Mouse (Mus musculus): ENCODE results near the gene F5. TPM values are rescaled to one million over a fixed set of nuclear protein-coding genes. Genes with fewer than 3 reads are reported as not detected.

F5 gene
- polyA plus RNA-seq, 1 experiment from 2014 or later: 0.18 TPM

DNA sequence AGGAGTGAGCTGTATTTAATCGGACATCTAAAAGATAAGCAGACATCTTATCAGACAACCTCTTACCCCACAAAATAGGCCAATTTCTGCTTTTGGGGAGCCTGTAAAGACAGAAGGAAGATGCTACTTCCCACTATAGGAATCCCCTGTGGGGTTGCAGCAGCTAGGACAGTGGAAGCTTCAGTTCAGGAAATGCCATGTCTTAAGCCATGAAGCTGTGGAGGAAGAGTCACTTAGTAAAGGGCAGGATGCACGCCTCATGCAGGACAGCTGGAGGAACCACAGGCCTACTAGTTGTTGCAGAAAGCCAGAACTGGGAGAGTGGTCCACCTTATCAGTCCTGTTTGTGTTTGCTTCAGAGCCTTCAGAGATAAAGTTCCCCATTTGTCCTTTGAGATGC is 18.8 kb downstream of the F5 start:
- H3K36me3 ChIP-seq: no peaks in the 10 kb centered on the region
- no peak overlapping the region for H3K27ac ChIP-seq (replicated peaks)
- no peaks in the 10 kb centered on the region for H3K9me3 ChIP-seq
- H3K4me1 ChIP-seq (replicated peaks): no peaks in the 10 kb centered on the region
- no peak overlapping the region for H3K4me3 ChIP-seq
- H3K27me3 ChIP-seq: no peaks in the 10 kb centered on the region
- no peak for ATAC-seq (ENCODE audit: low read depth)
- 86% methylated on average over 2 of the region's 2 CpGs for WGBS
- H3K4me2 ChIP-seq: no peak overlapping the region
- no peak overlapping the region for H3K9ac ChIP-seq

DNA sequence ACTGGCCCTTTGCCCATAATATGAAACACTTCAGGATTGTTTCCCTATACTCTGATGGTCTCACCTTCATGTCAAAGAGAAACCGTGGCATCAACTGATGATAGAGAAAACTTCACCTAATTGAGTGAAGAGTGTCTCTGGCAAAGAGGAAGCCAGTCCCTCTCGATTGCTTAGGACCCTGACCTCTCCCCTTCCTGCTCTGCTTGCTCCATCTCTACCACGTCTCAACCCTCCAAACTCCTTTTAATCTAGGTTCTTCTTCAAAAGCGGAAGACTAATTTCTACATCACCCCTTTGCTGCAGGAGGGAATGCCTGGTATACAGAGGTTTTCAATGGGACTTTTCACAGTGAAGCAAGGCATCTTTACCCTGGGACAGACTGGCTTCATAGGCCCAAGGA is 21.5 kb downstream of the F5 start:
- no peak for ATAC-seq (ENCODE audit: low read depth)
- H3K9ac ChIP-seq: no peak overlapping the region
- H3K9me3 ChIP-seq: no peaks in the 10 kb centered on the region
- no peak overlapping the region for H3K27ac ChIP-seq (replicated peaks)
- H3K27me3 ChIP-seq: no peaks in the 10 kb centered on the region
- WGBS: 86% methylated on average over 4 of the region's 4 CpGs
- no peaks in the 10 kb centered on the region for H3K36me3 ChIP-seq
- H3K4me3 ChIP-seq: no peak overlapping the region
- H3K4me1 ChIP-seq (replicated peaks): no peaks in the 10 kb centered on the region
- no peak overlapping the region for H3K4me2 ChIP-seq

DNA sequence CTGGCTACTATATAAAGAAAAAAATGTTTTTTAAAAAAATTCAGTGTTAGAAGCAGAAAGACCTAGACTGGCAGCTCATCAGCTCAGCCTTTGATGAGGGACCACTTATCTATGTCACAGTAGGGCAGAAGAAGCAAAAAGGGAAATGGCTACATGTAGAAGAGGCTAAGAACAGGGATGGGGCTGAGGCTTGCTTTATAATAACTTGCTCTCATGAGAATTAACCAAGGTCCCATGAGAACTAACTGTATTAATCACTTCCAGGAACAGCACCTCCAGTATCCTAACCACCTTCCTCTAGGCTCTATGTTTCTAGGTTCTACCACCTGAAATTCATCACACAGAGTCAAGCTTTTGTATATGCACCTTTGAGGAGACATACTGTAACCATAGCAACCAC is 25.2 kb downstream of the F5 start:
- Histone ChIP-seq H3K9me3 (no peaks in the 10 kb centered on the region), H3K36me3 (no peaks in the 10 kb centered on the region), H3K4me2 (no peak overlapping the region), H3K9ac (no peak overlapping the region), H3K4me3 (no peak overlapping the region), H3K27ac (replicated peaks) (no peak overlapping the region), H3K27me3 (no peaks in the 10 kb centered on the region), H3K4me1 (replicated peaks) (no peaks in the 10 kb centered on the region)
- no peak for ATAC-seq (ENCODE audit: low read depth)

DNA sequence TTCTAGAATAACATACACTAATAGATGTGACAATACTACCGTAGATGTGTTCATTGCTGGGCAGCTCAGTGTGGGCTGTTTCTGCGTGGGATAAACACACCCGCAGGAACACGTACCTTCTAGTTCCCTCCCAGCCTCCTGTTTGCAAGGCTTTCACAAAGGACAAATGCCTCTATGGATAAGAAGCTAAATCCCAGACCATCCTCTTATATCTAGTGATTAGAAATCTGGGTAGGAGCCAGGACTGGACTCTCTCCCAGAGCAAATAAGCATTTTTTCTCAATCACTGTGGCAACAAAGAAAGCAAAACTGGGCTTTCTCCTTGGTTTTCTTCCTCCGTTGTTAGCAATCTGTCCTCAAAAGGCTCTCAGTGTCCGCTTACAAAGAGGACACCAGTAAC is 26.8 kb downstream of the F5 start:
- no peaks in the 10 kb centered on the region for H3K9me3 ChIP-seq
- no peak overlapping the region for H3K4me2 ChIP-seq
- no peak overlapping the region for H3K9ac ChIP-seq
- no peaks in the 10 kb centered on the region for H3K27me3 ChIP-seq
- no peaks in the 10 kb centered on the region for H3K4me1 ChIP-seq (replicated peaks)
- no peaks in the 10 kb centered on the region for H3K36me3 ChIP-seq
- no peak overlapping the region for H3K4me3 ChIP-seq
- H3K27ac ChIP-seq (replicated peaks): no peak overlapping the region
- ATAC-seq (ENCODE audit: low read depth): no peak
- 82% methylated on average over 6 of the region's 6 CpGs for WGBS

DNA sequence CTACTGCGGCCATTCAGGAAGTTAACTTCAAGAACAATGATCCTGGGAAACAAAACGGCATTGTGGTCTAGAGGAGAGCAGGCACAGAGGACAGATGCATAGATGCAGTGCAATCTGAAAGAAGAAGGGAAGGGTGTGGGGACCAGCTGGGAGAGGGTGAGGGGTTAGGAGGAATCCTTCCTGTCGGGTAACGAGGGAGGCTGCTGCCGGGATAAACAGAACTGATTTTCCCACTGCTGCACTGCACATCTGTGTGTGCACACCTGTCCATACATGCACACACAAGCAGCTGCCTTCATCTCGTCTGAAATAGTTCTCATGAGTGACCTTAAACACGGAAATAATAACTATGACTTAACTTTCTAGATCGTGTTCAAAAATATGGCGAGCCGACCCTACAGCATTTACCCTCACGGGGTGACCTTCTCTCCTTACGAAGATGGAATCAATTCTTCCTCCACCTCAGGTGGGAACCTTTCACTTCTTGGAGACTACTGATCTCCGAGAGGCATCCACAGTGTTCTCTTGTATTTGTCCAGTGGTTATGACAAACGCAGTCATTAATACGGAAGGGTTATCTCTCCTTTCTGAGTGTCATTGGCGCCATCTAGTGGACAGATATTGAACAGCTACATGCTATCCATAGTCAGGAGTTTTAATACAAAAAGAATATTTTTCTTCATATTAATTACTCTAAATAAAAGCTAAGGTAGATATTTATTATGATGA is 32.7 kb downstream of the F5 start:
- no peak overlapping the region for H3K27ac ChIP-seq (replicated peaks)
- H3K9ac ChIP-seq: no peak overlapping the region

DNA sequence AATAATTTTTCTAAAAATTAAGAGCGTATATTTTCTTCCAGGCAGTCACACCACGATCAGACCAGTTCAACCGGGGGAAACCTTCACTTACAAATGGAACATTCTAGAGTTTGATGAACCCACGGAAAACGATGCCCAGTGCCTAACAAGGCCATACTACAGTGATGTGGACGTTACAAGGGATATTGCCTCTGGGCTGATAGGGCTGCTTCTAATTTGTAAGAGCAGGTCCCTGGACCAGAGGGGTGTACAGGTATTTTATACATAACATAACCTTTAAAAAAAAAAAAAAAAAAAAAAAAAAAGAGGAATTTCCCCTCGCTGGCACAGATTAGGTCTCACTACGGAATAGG is 33.2 kb downstream of the F5 start:
- H3K27ac ChIP-seq (replicated peaks): no peak overlapping the region
- 53% methylated on average over 8 of the region's 8 CpGs for WGBS
- H3K9me3 ChIP-seq: no peaks in the 10 kb centered on the region
- no peak overlapping the region for H3K4me3 ChIP-seq
- no peak overlapping the region for H3K4me2 ChIP-seq
- H3K9ac ChIP-seq: no peak overlapping the region
- H3K36me3 ChIP-seq: no peaks in the 10 kb centered on the region
- no peaks in the 10 kb centered on the region; the same call in 1 of the 2 replicates for H3K4me1 ChIP-seq (replicated peaks)
- H3K27me3 ChIP-seq: no peaks in the 10 kb centered on the region
- no peak for ATAC-seq (ENCODE audit: low read depth)

More for the DNA sequence above, 32.7 kb downstream of the F5 start:
- 48% methylated on average over 16 of the region's 16 CpGs for WGBS
- Histone ChIP-seq H3K27me3 (no peaks in the 10 kb centered on the region), H3K9me3 (no peaks in the 10 kb centered on the region), H3K4me1 (replicated peaks) (no peaks in the 10 kb centered on the region; the same call in 1 of the 2 replicates), H3K4me3 (peak overlapping the region; percentile 14; the same call in 1 of the 2 replicates), H3K36me3 (no peaks in the 10 kb centered on the region), H3K4me2 (peak overlapping the region; percentile 49)
- peak; percentile 67; the same call in 1 of the 2 replicates for ATAC-seq (ENCODE audit: low read depth)

DNA sequence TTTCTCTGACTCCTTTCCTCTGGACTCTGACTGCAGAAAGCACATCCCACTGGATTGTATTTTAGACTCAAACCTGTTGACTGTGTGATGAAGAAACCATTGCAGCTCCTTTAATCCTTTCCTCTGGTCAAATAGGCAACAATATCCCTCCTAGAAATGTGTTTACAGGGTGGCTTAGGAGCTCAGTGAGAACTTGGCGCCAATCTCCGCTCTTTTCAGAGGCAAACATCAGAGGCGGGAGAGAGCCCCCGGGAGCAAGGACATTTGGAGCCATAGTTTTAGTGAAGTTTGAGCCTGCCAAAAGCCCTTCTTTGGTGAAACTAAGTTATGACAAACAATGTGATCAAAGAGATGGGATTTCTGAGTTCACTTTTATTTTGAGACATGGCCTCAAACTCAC is 33.7 kb downstream of the F5 start:
- no peak for ATAC-seq (ENCODE audit: low read depth)

DNA sequence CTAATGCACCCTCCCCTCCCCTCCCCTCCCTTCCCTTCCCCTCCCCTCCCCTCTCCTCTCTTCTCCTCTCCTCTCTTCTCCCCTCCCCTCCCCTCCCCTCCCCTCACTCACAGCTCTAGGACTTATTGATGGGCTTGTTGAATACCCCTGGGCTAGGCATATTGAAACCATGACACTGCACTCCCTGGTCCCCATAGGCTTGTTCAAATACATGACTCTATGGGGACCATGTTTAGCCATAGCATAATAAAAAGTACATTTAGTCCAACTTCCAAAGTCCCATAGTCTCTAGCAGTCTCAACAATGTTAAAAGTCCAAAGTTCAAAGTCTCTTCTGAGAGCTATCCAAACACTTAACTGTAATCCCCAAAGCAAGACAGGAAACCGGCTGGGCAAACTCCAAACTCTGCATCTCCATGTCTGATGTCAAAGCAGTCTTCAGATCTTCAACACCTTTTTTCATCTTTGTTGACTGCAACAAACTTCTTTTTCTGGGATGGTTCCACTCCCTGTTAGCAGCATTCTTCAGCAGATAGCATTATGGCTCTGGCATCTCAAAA is 35.4 kb downstream of the F5 start:
- H3K36me3 ChIP-seq: no peaks in the 10 kb centered on the region
- WGBS: 97% methylated on average over 1 of the region's 1 CpGs
- no peaks in the 10 kb centered on the region; the same call in 1 of the 2 replicates for H3K4me1 ChIP-seq (replicated peaks)
- no peak for ATAC-seq (ENCODE audit: low read depth)
- no peak overlapping the region for H3K27ac ChIP-seq (replicated peaks)
- H3K27me3 ChIP-seq: no peaks in the 10 kb centered on the region
- H3K9me3 ChIP-seq: no peaks in the 10 kb centered on the region
- H3K4me2 ChIP-seq: no peak overlapping the region
- H3K4me3 ChIP-seq: no peak overlapping the region
- H3K9ac ChIP-seq: no peak overlapping the region

More for the DNA sequence above, 33.7 kb downstream of the F5 start:
- H3K36me3 ChIP-seq: no peaks in the 10 kb centered on the region
- H3K27me3 ChIP-seq: no peaks in the 10 kb centered on the region
- 73% methylated on average over 4 of the region's 4 CpGs for whole genome bisulfite sequencing
- no peak overlapping the region for H3K4me3 ChIP-seq
- H3K4me1 ChIP-seq (replicated peaks): no peaks in the 10 kb centered on the region; the same call in 1 of the 2 replicates
- no peak overlapping the region for H3K27ac ChIP-seq (replicated peaks)
- H3K4me2 ChIP-seq: no peak overlapping the region
- H3K9ac ChIP-seq: no peak overlapping the region
- no peaks in the 10 kb centered on the region for H3K9me3 ChIP-seq

DNA sequence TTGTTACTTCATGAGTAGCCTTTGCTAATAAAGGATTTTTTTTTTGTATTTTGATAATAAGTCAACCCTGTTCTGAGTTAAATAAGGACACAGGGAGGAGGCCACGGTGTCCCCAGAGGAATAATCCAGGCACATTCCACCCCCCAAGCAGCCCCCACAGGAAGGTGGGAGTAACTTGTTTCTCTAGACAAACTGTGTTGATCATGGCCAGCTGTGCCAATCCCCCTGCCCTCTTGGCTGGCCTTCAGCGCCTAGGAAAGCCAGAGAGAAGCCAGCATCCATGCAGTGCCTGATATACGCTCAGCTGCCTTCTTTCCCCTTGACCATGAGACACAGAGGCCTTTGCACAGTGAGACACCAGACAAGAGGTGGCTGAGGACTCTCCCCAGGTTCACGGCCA is 47.9 kb downstream of the F5 start:
- Histone ChIP-seq H3K27ac (replicated peaks) (no peak overlapping the region), H3K27me3 (no peaks in the 10 kb centered on the region), H3K36me3 (no peaks in the 10 kb centered on the region), H3K4me1 (replicated peaks) (no peaks in the 10 kb centered on the region), H3K4me2 (no peak overlapping the region), H3K4me3 (no peak overlapping the region), H3K9me3 (peaks cover 10% of the 10 kb centered on the region; the same call in 1 of the 2 replicates), H3K9ac (no peak overlapping the region)
- WGBS: 92% methylated on average over 4 of the region's 4 CpGs
- no peak for ATAC-seq (ENCODE audit: low read depth)

DNA sequence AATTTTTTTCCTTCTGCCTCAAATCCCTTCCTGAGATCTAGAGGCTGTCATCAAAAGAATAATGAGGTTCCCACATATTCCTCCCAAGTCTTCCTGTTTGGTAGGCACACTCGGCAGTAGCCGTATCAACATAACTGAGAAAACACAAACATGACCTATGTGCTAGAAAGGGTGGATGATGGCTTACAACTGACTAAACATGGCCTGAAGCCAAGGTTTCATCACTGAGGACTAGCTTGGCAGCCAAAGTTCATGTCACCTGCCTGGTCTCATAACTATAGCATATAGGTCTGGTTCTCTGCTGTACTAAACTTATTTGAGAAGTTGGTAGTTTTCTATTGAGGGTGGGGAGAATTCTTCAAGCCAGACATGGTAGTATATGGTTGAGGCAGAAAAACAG is 56.8 kb downstream of the F5 start:
- ATAC-seq (ENCODE audit: low read depth): no peak
- Histone ChIP-seq H3K4me3 (no peak overlapping the region), H3K36me3 (no peaks in the 10 kb centered on the region), H3K9me3 (no peaks in the 10 kb centered on the region), H3K27me3 (no peaks in the 10 kb centered on the region), H3K4me1 (replicated peaks) (no peaks in the 10 kb centered on the region), H3K27ac (replicated peaks) (no peak overlapping the region), H3K9ac (no peak overlapping the region), H3K4me2 (no peak overlapping the region)
- WGBS: 78% methylated on average over 2 of the region's 2 CpGs

DNA sequence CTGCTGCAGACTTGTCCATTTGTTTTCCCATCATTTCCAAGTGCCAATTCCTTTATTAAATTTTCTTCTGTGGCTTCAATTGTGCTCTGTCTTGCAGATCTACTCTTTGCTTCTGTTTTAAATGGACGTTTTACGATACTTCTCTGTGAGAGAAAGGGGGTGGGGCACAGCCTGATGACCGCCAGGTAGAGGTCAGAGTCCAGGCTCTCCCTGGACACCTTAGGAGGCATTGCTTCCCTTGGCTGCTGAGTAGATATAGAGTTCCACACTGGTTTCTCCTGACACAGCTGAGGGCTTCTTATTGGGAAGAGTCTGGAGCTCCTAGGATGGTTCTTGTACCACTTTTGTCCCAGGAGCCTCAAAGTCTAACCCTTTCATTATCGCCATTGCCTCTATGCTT is 59.3 kb downstream of the F5 start:
- Histone ChIP-seq H3K4me2 (no peak overlapping the region), H3K4me1 (replicated peaks) (no peaks in the 10 kb centered on the region), H3K27ac (replicated peaks) (no peak overlapping the region), H3K27me3 (no peaks in the 10 kb centered on the region), H3K9me3 (no peaks in the 10 kb centered on the region), H3K4me3 (no peak overlapping the region), H3K9ac (no peak overlapping the region), H3K36me3 (no peaks in the 10 kb centered on the region)
- ATAC-seq (ENCODE audit: low read depth): no peak
- 83% methylated on average over 4 of the region's 4 CpGs for WGBS

DNA sequence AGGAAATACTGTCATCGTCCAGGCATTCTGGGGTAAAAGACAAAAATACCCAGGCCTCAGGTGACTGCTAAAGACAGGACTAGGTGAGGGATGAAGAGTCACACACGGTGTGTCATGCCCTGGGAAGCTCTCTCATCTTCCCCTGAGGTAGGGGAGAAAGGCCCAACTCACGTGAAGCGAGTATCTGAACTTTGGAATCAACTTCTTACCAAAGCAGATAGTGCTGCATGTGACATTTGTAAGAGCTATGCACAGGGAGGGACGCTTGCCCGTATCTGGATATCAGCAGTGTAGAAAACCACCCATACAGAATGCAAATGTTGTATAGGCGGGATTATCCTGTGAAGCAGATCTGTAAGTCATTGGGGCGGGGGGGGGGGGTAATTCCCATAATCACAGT is 61.0 kb downstream of the F5 start:
- 87% methylated on average over 8 of the region's 8 CpGs for WGBS
- H3K9ac ChIP-seq: no peak overlapping the region
- no peaks in the 10 kb centered on the region for H3K9me3 ChIP-seq
- no peaks in the 10 kb centered on the region for H3K27me3 ChIP-seq
- H3K4me3 ChIP-seq: no peak overlapping the region
- H3K4me1 ChIP-seq (replicated peaks): peaks cover 2% of the 10 kb centered on the region; the same call in 1 of the 2 replicates
- H3K4me2 ChIP-seq: no peak overlapping the region
- H3K36me3 ChIP-seq: no peaks in the 10 kb centered on the region
- no peak overlapping the region for H3K27ac ChIP-seq (replicated peaks)
- ATAC-seq (ENCODE audit: low read depth): no peak

DNA sequence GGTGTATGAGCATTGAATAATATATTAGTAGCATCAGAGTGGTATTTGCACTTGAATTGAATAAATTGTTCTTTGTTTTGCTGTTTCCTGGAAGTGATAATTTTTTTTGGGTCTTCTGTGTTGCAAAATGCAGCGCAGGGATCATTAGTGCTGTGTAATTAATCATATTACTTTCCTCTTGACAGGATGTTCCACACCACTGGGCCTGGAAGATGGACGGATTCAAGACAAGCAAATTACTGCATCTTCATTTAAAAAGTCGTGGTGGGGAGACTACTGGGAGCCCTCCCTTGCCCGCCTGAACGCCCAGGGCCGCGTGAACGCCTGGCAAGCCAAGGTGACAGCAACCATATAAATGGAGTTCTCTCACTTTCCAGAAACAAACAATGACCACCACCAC is 62.6 kb downstream of the F5 start:
- Histone ChIP-seq H3K27ac (replicated peaks) (no peak overlapping the region), H3K4me1 (replicated peaks) (peaks cover 9% of the 10 kb centered on the region), H3K36me3 (no peaks in the 10 kb centered on the region), H3K4me2 (no peak overlapping the region), H3K9me3 (no peaks in the 10 kb centered on the region), H3K4me3 (no peak overlapping the region), H3K9ac (no peak overlapping the region), H3K27me3 (no peaks in the 10 kb centered on the region)
- no peak for ATAC-seq (ENCODE audit: low read depth)
- WGBS: 58% methylated on average over 8 of the region's 8 CpGs

Data from neural tube, embryonic 13.5 days (tissue).